Mouse (Mus musculus): ENCODE measurements at regions not wholly inside any gene's neighbourhood (a gene's known extent, or its start where the extent isn't known, plus 50 kb on each side); places are given as distances from the start of the nearest gene placed in this dataset.

GRCm38 (mm10) chr15:61766544-61767094 lies 843.8 kb upstream of the A1bg start:
- Histone ChIP-seq H3K4me1 (peaks cover 11% of the 10 kb centered on the region), H3K9ac (no peak overlapping the region), H3K4me2 (replicated peaks) (no peak overlapping the region), H3K36me3 (no peaks in the 10 kb centered on the region), H3K27ac (replicated peaks) (no peak overlapping the region), H3K27me3 (no peaks in the 10 kb centered on the region), H3K9me3 (replicated peaks) (no peaks in the 10 kb centered on the region), H3K4me3 (replicated peaks) (no peak overlapping the region)
- 17% methylated on average over 2 of the region's 2 CpGs for WGBS
- no peak for ATAC-seq (ENCODE audit: insufficient number of reproducible peaks, low FRiP score, low TSS enrichment, low read depth)

- H3K4me1 ChIP-seq = no peaks in the 10 kb centered on the region
- no peak overlapping the region for H3K4me2 ChIP-seq (replicated peaks)
- H3K27ac ChIP-seq (replicated peaks) = no peak overlapping the region
- no peak for ATAC-seq (ENCODE audit: insufficient number of reproducible peaks, low FRiP score, low TSS enrichment, low read depth)
- 18% methylated on average over 2 of the region's 2 CpGs for WGBS
- no peaks in the 10 kb centered on the region for H3K36me3 ChIP-seq
- H3K9me3 ChIP-seq (replicated peaks) = no peaks in the 10 kb centered on the region
- no peak overlapping the region for H3K9ac ChIP-seq
- H3K27me3 ChIP-seq = no peaks in the 10 kb centered on the region
- H3K4me3 ChIP-seq (replicated peaks) = no peak overlapping the region
Observed at GRCm38 (mm10) chr15:61753802-61754201, 831.0 kb upstream of the A1bg start.

- no peaks in the 10 kb centered on the region for H3K4me1 ChIP-seq
- H3K9ac ChIP-seq = no peak overlapping the region
- no peaks in the 10 kb centered on the region for H3K27me3 ChIP-seq
- H3K27ac ChIP-seq (replicated peaks) = no peak overlapping the region
- no peak overlapping the region for H3K4me2 ChIP-seq (replicated peaks)
- H3K36me3 ChIP-seq = no peaks in the 10 kb centered on the region
- WGBS = 57% methylated on average over 1 of the region's 1 CpGs
- no peak overlapping the region for H3K4me3 ChIP-seq (replicated peaks)
- H3K9me3 ChIP-seq (replicated peaks) = no peaks in the 10 kb centered on the region
- no peak for ATAC-seq (ENCODE audit: insufficient number of reproducible peaks, low FRiP score, low TSS enrichment, low read depth)
Observed at GRCm38 (mm10) chr15:61723696-61724095, 800.9 kb upstream of the A1bg start.

GRCm38 (mm10) chr15:61718486-61718885 lies 795.7 kb upstream of the A1bg start:
- Histone ChIP-seq H3K27me3 (no peaks in the 10 kb centered on the region), H3K4me1 (no peaks in the 10 kb centered on the region), H3K27ac (replicated peaks) (no peak overlapping the region), H3K9ac (no peak overlapping the region), H3K36me3 (no peaks in the 10 kb centered on the region), H3K9me3 (replicated peaks) (no peaks in the 10 kb centered on the region), H3K4me3 (replicated peaks) (no peak overlapping the region), H3K4me2 (replicated peaks) (no peak overlapping the region)
- no peak for ATAC-seq (ENCODE audit: insufficient number of reproducible peaks, low FRiP score, low TSS enrichment, low read depth)

- Histone ChIP-seq H3K36me3 (no peaks in the 10 kb centered on the region), H3K27me3 (no peaks in the 10 kb centered on the region), H3K4me3 (replicated peaks) (no peak overlapping the region), H3K4me1 (no peaks in the 10 kb centered on the region), H3K4me2 (replicated peaks) (no peak overlapping the region), H3K9me3 (replicated peaks) (no peaks in the 10 kb centered on the region), H3K27ac (replicated peaks) (no peak overlapping the region), H3K9ac (no peak overlapping the region)
- no peak for ATAC-seq (ENCODE audit: insufficient number of reproducible peaks, low FRiP score, low TSS enrichment, low read depth)
- 73% methylated on average over 1 of the region's 1 CpGs for WGBS
Observed at GRCm38 (mm10) chr15:61717216-61717615, 794.4 kb upstream of the A1bg start.

- Histone ChIP-seq H3K27me3 (no peaks in the 10 kb centered on the region), H3K36me3 (no peaks in the 10 kb centered on the region), H3K4me2 (replicated peaks) (no peak overlapping the region), H3K9me3 (replicated peaks) (no peaks in the 10 kb centered on the region), H3K4me3 (replicated peaks) (no peak overlapping the region), H3K4me1 (no peaks in the 10 kb centered on the region), H3K27ac (replicated peaks) (no peak overlapping the region), H3K9ac (no peak overlapping the region)
- no peak for ATAC-seq (ENCODE audit: insufficient number of reproducible peaks, low FRiP score, low TSS enrichment, low read depth)
- WGBS = 52% methylated on average over 2 of the region's 2 CpGs
Observed at GRCm38 (mm10) chr15:61713953-61714352, 791.1 kb upstream of the A1bg start.

GRCm38 (mm10) chr15:61708928-61709327 lies 786.1 kb upstream of the A1bg start:
- H3K4me3 ChIP-seq (replicated peaks) = no peak overlapping the region
- H3K9me3 ChIP-seq (replicated peaks) = no peaks in the 10 kb centered on the region
- WGBS = 77% methylated on average over 4 of the region's 4 CpGs
- H3K27ac ChIP-seq (replicated peaks) = no peak overlapping the region
- no peaks in the 10 kb centered on the region for H3K27me3 ChIP-seq
- ATAC-seq (ENCODE audit: insufficient number of reproducible peaks, low FRiP score, low TSS enrichment, low read depth) = no peak
- H3K36me3 ChIP-seq = no peaks in the 10 kb centered on the region
- no peak overlapping the region for H3K4me2 ChIP-seq (replicated peaks)
- H3K4me1 ChIP-seq = peaks cover 5% of the 10 kb centered on the region; the same call in 1 of the 2 replicates
- no peak overlapping the region for H3K9ac ChIP-seq

- Histone ChIP-seq H3K9me3 (replicated peaks) (no peaks in the 10 kb centered on the region), H3K9ac (no peak overlapping the region), H3K4me3 (replicated peaks) (no peak overlapping the region), H3K27ac (replicated peaks) (no peak overlapping the region), H3K36me3 (no peaks in the 10 kb centered on the region), H3K4me2 (replicated peaks) (no peak overlapping the region), H3K4me1 (peaks cover 5% of the 10 kb centered on the region; the same call in 1 of the 2 replicates), H3K27me3 (no peaks in the 10 kb centered on the region)
- ATAC-seq (ENCODE audit: insufficient number of reproducible peaks, low FRiP score, low TSS enrichment, low read depth) = no peak
- WGBS = 48% methylated on average over 6 of the region's 6 CpGs
Observed at GRCm38 (mm10) chr15:61707952-61708351, 785.1 kb upstream of the A1bg start.

- no peak overlapping the region for H3K27ac ChIP-seq (replicated peaks)
- 82% methylated on average over 1 of the region's 1 CpGs for WGBS
- no peaks in the 10 kb centered on the region for H3K27me3 ChIP-seq
- H3K4me1 ChIP-seq = no peaks in the 10 kb centered on the region
- no peak overlapping the region for H3K4me3 ChIP-seq (replicated peaks)
- ATAC-seq (ENCODE audit: insufficient number of reproducible peaks, low FRiP score, low TSS enrichment, low read depth) = no peak
- H3K9me3 ChIP-seq (replicated peaks) = no peaks in the 10 kb centered on the region
- H3K36me3 ChIP-seq = no peaks in the 10 kb centered on the region
- H3K9ac ChIP-seq = no peak overlapping the region
- H3K4me2 ChIP-seq (replicated peaks) = no peak overlapping the region
Observed at GRCm38 (mm10) chr15:61692679-61693078, 769.9 kb upstream of the A1bg start.

- no peaks in the 10 kb centered on the region for H3K27me3 ChIP-seq
- H3K9me3 ChIP-seq (replicated peaks) = no peaks in the 10 kb centered on the region
- 82% methylated on average over 13 of the region's 13 CpGs for WGBS
- no peaks in the 10 kb centered on the region for H3K36me3 ChIP-seq
- no peak overlapping the region for H3K4me3 ChIP-seq (replicated peaks)
- ATAC-seq (ENCODE audit: insufficient number of reproducible peaks, low FRiP score, low TSS enrichment, low read depth) = no peak
- no peaks in the 10 kb centered on the region for H3K4me1 ChIP-seq
- no peak overlapping the region for H3K27ac ChIP-seq (replicated peaks)
- no peak overlapping the region for H3K9ac ChIP-seq
- H3K4me2 ChIP-seq (replicated peaks) = no peak overlapping the region
Observed at GRCm38 (mm10) chr15:61690425-61690824, 767.6 kb upstream of the A1bg start.

GRCm38 (mm10) chr15:61689776-61690397 lies 767.1 kb upstream of the A1bg start:
- Histone ChIP-seq H3K36me3 (no peaks in the 10 kb centered on the region), H3K27me3 (no peaks in the 10 kb centered on the region), H3K4me1 (no peaks in the 10 kb centered on the region), H3K9ac (no peak overlapping the region), H3K9me3 (replicated peaks) (no peaks in the 10 kb centered on the region), H3K27ac (replicated peaks) (no peak overlapping the region), H3K4me3 (replicated peaks) (no peak overlapping the region), H3K4me2 (replicated peaks) (no peak overlapping the region)
- no peak for ATAC-seq (ENCODE audit: insufficient number of reproducible peaks, low FRiP score, low TSS enrichment, low read depth)
- 66% methylated on average over 12 of the region's 12 CpGs for WGBS

- H3K4me1 ChIP-seq = no peaks in the 10 kb centered on the region
- no peak overlapping the region for H3K27ac ChIP-seq (replicated peaks)
- no peak for ATAC-seq (ENCODE audit: insufficient number of reproducible peaks, low FRiP score, low TSS enrichment, low read depth)
- H3K4me3 ChIP-seq (replicated peaks) = no peak overlapping the region
- H3K27me3 ChIP-seq = no peaks in the 10 kb centered on the region
- H3K9ac ChIP-seq = no peak overlapping the region
- 75% methylated on average over 4 of the region's 4 CpGs for WGBS
- no peaks in the 10 kb centered on the region for H3K36me3 ChIP-seq
- H3K9me3 ChIP-seq (replicated peaks) = no peaks in the 10 kb centered on the region
- no peak overlapping the region for H3K4me2 ChIP-seq (replicated peaks)
Observed at GRCm38 (mm10) chr15:61682968-61683367, 760.2 kb upstream of the A1bg start.
